8 mouse cellular contexts compared by ENCODE assay signal in the genomic region with DNA sequence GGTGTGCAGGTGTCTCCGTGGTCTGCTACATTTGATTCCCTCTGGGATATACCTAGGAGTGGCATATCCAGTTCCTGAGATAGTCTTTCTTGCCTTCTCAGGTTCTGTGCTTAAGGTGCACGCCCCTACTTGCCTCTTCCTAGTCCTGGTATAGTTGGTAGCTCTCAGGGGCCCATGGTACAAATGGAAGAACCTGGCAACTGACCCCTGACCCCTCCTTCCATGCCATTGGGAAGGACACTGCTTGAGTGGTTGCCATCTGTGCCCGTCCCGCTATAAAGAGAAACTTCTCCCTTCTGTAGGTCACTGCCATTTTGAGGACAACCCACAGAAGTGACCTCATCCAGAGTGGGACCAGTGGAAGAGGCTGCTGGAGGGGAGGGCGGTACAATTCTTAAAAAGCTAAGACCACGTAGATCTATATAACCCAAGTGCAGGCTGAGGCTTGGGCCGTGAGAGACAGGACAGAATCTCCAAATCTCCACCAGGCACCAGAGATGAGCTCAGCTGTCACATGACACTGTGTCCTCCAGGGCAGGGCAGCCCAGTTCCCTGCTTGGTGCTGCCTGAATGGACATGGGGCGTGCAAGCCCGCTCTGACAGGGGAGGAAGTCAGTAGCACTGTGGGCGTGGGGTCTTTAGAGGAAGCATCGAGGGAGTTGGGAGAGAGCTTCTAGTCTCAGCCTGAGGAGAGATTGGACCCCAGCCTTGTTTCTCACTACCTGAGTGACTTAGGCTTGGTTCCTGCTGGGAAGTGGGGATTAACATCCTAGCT. TPM values are rescaled to one million over a fixed set of nuclear protein-coding genes. Genes with fewer than 3 reads are reported as not detected.
DNase-seq lines count a peak whose midpoint lies in the region; ATAC-seq and TF ChIP-seq lines count a peak whose summit lies in the region.

No protein-coding gene starts in this region.

- peak overlapping the region; percentile 11; the same call in 1 of the 2 replicates for H3K4me2 ChIP-seq in hindbrain, embryonic 14.5 days (replicated peaks)
- H3K4me2 ChIP-seq in midbrain, embryonic 15.5 days: no peak overlapping the region

- DNase-seq in layer of hippocampus, adult 2 months (ENCODE audit: low spot score in 2 of 2): no peak
- no peak for DNase-seq in layer of hippocampus, postnatal 14 days (ENCODE audit: low spot score in 2 of 2)
- peak; percentile 65 for DNase-seq in cerebellum, adult 9-11 months
- no peak for DNase-seq in hindbrain, embryonic 14.5 days (ENCODE audit: low spot score)
- no peak for DNase-seq in ovary, adult 18-20 months (ENCODE audit: low spot score)
- DNase-seq in right cerebral cortex, postnatal 14 days: no peak
- DNase-seq in gastrocnemius, postnatal 25 days: no peak

- peaks cover 21% of the 10 kb centered on the region for H3K36me3 ChIP-seq in hindbrain, embryonic 14.5 days (replicated peaks; ENCODE audit: control insufficient read depth, insufficient read depth)
- 0 out of 2 replicates have a peak, but pooled peaks cover 9% of the 10 kb centered on the region for H3K36me3 ChIP-seq in midbrain, embryonic 15.5 days (replicated peaks)

- no peaks in the 10 kb centered on the region for H3K27me3 ChIP-seq in hindbrain, embryonic 14.5 days (ENCODE audit: control insufficient read depth, insufficient read depth, low read length)
- H3K27me3 ChIP-seq in midbrain, embryonic 15.5 days (replicated peaks): no peaks in the 10 kb centered on the region

- H3K4me3 ChIP-seq in layer of hippocampus, adult 2 months: no peak overlapping the region
- no peak overlapping the region for H3K4me3 ChIP-seq in hindbrain, embryonic 14.5 days (replicated peaks; ENCODE audit: low read length)
- no peak overlapping the region for H3K4me3 ChIP-seq in midbrain, embryonic 15.5 days

- no peaks in the 10 kb centered on the region for H3K9me3 ChIP-seq in hindbrain, embryonic 14.5 days (ENCODE audit: control insufficient read depth, low read length)
- H3K9me3 ChIP-seq in midbrain, embryonic 15.5 days: no peaks in the 10 kb centered on the region

- WGBS in hindbrain, embryonic 14.5 days: 81% methylated on average over 11 of the region's 11 CpGs
- WGBS in midbrain, embryonic 15.5 days: 85% methylated on average over 11 of the region's 11 CpGs

- no peak for ATAC-seq in hindbrain, embryonic 14.5 days (ENCODE audit: low FRiP score)
- no peak for ATAC-seq in midbrain, embryonic 15.5 days (replicated peaks)

- no peak overlapping the region for H3K9ac ChIP-seq in hindbrain, embryonic 14.5 days
- no peak overlapping the region for H3K9ac ChIP-seq in midbrain, embryonic 15.5 days

- H3K4me1 ChIP-seq in hindbrain, embryonic 14.5 days (replicated peaks; ENCODE audit: control insufficient read depth, insufficient read depth, low read length): peaks cover 80% of the 10 kb centered on the region
- H3K4me1 ChIP-seq in midbrain, embryonic 15.5 days: peaks cover 78% of the 10 kb centered on the region

- no peak for TF ChIP-seq CTCF in layer of hippocampus, adult 2 months (conservative IDR thresholded peaks at IDR 0.05)

- H3K27ac ChIP-seq in layer of hippocampus, adult 2 months: peak overlapping the region; percentile 95
- H3K27ac ChIP-seq in hindbrain, embryonic 14.5 days: 0 out of 2 replicates have a peak overlapping the region, but pooled peaks have one; percentile 58
- H3K27ac ChIP-seq in midbrain, embryonic 15.5 days: 0 out of 2 replicates have a peak overlapping the region, but pooled peaks have one; percentile 8

RNA-seq across cellular contexts. Expression of a gene that starts 10.2 kb away (rescaled TPM):
- 10 to 100 TPM; 33.9 to 36.5 TPM for total RNA-seq in layer of hippocampus, adult 2 months (2021)
- 100 to 1,000 TPM in 1 of 2 experiments, 10 to 100 TPM in 1; 98.6 to 105 TPM for total RNA-seq in layer of hippocampus, postnatal 14 days (2021)
- polyA plus RNA-seq in hindbrain, embryonic 14.5 days (2014; fragmentation: Nextera tagmentation; extraction: Ambion mirVana): 49.4 and 51.7 TPM in 2 replicates
- 58.9 and 62.0 TPM in 2 replicates for polyA plus RNA-seq in midbrain, embryonic 15.5 days (2015; fragmentation: Nextera tagmentation; extraction: Ambion mirVana)
- under 1 TPM; 0.36 to 0.78 TPM for total RNA-seq in gastrocnemius, postnatal 25 days (2021)

Comparison
In these comparisons a context has a peak if more than half of its experiments do, and no peak if none do; other contexts are left out.
1. H3K27ac ChIP-seq: peak in every context shown above with its lines; median percentile 95 in layer of hippocampus, adult 2 months; 58 in hindbrain, embryonic 14.5 days; 8 in midbrain, embryonic 15.5 days.
2. RNA of a gene that starts 10.2 kb away (total RNA-seq): 98.6 to 105 TPM in layer of hippocampus, postnatal 14 days and 33.9 to 36.5 TPM in layer of hippocampus, adult 2 months; 0.36 to 0.78 TPM in gastrocnemius, postnatal 25 days; every median in the first group is over 10 times any median in the second.